Mouse (Mus musculus): ENCODE data around the gene Nnat.

Nnat gene

DNA sequence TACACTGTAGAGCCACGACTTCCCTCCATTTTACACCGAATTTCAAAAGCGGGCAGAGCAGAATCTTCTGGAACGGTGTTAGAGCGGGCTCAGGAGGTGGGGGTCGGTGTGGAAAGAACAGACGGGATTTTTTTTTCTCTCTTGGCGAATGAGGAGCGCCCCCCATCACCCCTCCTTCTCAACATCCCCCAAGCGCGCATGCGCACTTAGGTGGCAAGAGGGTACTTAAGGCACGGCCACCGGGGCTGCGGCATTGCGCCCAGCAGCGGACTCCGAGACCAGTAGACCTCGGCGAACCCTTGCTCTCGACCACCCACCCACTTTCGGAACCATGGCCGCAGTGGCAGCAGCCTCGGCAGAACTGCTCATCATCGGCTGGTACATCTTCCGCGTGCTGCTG is at the start of gene Nnat:
Nnat (plus strand) TSS at position 221 of the 400 bp plus-strand sequence.
- 57% methylated on average over 27 of the region's 27 CpGs for WGBS

DNA sequence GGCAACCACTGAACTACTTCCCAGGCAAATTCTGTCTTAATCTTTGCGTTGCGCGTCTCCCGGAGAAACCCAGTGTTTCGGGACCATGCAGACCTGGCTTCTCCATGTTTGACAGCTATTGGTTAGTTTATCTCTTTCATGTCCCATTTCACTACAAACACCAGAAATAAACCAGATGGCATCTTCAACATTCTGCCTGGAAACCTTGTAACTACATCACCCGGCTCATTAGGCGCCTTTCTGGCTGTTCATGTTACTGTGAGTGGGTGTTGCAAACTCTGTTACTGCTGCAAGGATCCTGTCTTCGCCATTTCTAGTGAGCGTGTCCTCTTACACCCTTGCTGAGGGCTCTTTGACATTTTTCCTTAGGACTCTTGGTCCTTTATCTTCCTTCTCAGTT is 47.0 kb upstream of the Nnat start:
- 63% methylated on average over 9 of the region's 9 CpGs for WGBS

DNA sequence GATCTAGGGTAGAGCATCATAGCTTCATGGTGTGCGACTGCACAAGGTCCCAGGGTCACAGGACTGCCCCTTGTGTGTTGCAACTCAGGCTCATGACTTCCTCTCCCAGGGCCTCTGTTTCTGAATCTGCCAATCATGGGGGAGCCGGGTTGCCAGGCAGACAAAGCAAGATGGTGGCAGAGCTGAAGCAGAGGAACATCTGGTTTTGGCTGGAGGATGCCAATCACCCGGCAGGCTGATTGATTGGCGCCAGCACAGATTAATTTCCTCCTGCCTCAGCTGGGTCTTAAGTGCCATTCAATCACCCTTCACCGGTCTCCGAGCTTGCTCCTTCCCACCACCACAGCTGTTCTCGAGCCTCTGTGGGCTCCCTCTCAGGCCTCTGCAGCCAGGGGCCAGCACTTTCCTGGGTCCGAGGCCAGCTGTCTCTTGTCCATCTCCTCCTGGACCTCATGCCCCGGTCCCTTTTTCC is 46.1 kb upstream of the Nnat start:
- 70% methylated on average over 9 of the region's 9 CpGs for WGBS

DNA sequence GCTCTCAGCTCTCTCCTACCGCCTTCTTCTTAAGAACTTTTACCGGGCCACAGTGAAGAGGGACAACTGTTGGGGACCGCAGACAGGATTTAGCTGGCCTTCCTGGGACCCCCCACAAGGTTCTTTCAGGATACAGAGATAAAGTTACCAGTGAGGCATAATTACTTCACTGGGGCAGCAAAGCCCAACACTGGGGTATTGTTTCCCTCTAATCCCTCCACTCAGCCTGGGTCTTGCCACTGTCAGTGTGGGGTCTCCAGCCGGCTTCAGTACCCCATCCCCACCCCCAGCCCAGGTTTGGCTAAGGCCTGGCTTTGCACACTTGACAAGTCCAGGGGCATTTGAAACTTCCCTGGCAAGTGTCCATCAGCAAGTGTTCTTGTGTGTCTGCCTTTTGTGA is 45.5 kb upstream of the Nnat start:
- 64% methylated on average over 4 of the region's 4 CpGs for WGBS

DNA sequence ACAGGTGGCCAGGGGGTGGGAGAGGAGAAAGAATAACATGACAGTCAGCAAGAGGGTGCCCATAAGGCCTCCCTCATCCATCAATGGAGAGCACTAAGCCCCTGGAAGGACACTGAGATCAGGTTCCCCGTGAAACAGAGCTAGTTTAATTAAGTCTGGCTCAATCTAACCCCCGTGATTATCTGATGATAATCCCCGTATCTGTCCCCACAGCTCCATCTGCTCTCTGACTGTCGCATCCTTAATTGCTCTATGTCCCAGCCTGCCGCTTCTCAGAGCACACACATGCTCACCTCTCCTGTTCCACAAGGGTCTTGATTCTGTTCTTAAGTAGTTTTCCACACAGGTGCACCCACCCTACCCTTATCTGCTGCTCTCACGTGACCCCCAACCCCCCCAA is 42.4 kb upstream of the Nnat start:
- WGBS = 71% methylated on average over 6 of the region's 6 CpGs

DNA sequence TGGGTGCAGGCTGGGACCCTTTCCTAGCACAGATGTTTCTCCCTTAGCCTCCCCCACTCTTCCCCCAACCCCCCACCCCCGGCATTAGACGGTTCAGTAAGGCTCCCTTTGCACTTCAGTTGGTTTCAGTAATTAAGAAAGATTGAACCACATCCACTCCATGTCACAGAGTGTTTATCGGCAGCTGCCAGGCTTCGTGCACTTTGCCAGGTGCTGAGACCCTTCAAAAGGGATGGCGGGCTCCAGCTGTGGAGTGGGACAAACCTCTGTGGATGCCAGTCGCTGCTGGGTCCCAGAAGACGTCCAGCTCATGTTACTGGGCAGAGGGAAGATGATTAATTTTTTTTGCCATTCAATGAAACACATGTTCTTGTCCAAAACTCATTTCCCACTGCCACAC is 41.4 kb upstream of the Nnat start:
- 64% methylated on average over 7 of the region's 7 CpGs for WGBS

DNA sequence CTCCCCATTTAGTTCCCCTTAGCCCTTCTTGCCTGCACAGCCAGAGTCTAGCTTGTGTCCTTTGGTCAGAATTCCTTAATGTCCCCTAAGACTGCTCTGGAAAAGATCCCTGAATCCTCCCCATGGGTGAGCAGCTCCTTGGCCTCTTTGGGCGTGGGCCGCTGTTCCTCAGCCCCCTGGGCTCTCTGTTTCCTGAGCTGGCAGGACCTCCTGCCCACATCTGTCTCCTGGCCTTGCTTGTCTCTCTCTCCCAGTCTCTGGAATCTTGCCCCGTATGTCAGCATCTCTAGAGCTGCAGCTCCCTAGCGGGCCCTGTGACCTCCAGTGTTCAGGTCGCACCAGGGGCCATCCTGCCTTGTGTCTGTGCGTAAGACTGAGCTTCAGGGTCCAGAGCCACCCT is 40.4 kb upstream of the Nnat start:
- 84% methylated on average over 6 of the region's 6 CpGs for WGBS

DNA sequence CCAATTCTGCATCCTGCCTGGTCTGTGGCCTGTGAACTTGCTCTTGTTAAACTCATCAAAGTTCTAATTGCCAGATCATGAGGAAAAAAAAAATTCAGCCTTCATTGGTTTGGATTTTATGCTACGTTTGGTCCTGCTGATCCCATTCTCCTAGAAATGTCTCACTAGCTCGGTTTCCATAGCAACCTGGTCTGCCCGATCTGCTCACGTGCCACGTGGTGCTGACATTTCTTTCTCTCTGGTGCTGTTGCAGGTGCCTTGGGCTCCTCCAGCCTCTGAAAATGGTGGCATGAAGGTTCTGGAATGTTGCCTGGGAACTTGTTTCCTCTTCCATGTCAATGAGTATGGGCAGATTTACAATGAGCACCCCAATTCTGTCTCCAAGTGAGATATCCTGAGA is 39.4 kb upstream of the Nnat start:
- 33% methylated on average over 5 of the region's 5 CpGs for WGBS

DNA sequence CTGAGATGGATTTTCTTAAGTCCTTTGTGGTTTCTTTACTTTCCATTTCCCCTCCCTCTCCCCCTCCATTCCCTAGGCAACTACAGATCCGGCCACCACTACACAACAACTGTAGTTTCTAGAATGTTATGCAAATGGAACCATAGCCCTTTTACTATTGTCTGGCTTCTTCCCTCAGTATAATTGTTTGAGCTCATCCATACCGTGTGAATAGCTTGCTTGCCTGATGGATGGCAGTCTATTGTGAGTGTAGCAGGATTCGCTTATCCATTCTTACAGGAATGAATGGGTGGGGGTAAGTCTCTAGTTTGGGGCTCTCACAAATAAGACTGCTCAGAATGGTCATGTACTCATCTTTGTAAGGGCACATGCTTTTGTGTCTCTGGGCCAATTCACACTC is 37.3 kb upstream of the Nnat start:
- WGBS = 59% methylated on average over 3 of the region's 3 CpGs

DNA sequence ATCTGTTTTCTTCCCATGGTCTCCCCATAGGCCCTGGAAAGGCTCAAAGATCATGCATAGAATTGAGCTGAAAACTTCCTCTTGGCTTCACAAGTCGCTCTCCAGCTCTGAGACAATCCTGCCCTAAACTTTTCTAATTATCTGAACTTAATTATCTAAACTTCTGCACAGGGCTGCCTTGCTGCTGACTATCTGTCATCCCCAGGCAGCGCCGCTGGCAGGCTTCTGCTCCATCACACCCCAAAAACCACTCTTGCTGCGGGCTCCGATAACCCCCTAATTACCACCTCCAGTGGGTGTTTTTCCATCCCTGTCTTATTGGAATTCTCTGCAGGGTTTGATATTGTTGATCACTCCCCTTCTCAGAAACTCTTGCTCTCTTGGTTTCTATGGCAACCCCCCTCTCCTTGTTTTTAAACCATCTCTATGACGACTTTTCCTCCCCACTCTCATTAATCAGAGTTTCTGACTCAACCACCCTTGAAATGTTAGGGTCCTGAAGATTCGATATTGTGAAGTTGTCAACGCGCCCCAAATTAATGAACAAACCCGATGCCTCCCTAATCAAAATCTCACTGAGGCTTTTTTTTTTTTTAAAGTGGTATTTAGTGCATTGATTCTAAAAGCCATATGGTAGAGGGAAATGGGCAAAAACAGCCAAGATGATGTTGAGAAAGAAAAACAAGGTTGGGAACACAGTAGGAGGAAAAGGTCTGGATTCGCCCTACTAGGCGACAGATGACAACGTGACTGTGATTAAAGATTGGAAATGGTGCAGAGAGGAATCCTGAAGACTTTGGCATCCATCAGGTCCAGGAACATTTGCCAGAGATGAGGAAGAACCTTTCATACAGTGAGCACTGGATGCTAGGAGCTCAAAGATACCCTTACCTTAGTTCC is 29.6 kb upstream of the Nnat start:
- WGBS = 35% methylated on average over 13 of the region's 13 CpGs

DNA sequence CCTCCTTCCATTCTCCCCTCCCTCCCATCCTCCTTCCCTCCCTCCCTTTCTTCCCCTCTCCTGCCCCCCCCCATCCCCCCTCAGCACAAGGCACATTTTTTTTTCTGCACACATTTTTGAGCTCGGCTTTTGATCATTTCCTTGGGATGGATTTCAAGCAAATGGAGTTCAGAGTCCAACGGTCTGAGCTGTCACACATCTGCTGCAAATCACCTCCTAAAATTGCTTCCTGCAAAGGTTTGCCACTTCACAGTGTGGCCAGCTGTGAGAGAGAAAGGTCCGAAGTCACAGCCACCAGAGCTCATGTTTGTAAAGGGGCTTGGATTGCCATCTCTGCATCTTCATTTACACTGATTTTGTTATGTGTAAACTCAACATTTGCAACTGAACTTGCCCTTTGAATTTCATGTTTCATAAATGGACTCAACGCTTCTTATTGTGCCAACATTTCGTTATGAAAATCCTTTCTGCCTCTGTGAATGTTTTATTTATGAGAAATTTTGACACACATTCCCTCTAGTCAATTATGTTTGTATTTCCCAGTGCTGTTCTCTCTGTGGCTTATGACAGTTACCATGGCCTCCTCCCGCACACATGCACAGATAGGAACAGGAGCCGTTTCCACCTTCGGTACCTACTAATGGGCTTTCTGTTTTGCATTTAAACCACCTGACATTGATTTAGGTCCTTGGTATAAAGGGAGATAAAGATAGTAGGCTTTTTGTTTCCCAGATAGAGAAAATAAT is 28.0 kb upstream of the Nnat start:
- WGBS = 63% methylated on average over 8 of the region's 8 CpGs

DNA sequence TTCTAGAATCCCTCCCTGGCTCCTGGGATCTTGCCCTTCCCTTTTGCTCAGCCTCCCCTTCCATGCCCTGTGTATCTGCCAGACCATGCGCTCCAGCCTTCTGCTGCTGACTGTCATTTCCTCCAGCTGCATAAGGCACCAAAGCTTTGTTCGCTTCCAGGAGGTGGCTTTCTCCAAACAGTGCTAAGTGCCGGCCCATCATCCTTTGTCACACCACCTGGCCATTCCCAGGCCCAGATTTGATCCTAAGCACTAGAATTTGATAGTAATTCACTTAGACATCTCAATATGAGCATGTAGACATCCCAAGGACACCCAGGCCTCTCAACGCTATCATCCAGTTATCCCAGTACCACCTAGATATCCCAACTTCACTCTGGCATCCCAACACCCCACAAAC is 25.7 kb upstream of the Nnat start:
- 84% methylated on average over 4 of the region's 4 CpGs for WGBS

DNA sequence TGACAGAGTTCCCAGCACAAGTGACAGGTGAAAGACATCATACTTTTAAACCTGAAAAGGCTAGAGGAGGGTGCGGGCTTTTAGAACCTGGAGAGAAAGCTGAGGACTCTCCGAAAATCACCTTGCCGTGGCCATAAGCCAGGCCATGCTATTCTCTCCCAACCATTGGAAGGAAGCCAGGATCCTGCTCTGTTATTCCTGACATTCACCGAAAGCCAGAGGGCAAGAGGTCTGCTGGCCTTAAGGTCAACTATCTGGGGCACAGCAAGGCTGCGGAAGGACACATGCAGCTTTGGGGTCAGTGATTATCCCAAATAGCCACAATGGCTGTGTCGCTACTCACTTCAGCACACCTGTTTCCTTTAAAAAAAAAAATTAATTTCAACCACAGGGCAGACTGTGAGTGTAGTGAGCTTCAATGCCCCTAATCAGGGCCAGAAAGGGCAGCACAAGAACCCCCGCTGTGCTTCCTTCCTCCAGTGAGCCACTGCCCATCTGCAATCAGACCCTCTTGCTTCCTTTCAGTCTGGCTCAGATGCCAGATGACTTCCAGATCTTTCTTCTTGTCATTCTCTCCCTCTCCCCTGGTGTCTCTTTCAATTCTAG is 23.3 kb upstream of the Nnat start:
- WGBS = 72% methylated on average over 7 of the region's 7 CpGs

DNA sequence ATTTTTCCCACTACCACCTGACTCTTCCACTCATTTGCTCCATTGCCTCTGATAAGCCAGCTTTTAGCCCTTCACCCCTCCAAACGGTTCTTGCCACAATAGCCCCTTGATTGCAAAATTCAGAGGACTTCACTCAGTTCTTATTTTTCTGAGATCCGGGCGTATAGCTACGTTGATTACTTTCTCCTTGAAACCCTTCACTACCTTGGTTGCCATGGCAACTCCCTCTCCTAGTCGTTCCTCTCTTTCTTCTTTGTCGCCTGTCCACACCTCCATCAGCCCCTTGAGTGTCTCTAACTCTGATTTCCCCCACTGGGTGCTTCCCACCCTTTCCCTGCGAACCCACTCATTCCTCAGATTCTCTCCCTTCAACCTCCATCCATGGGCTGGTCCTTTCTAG is 22.8 kb upstream of the Nnat start:
- WGBS = 17% methylated on average over 7 of the region's 7 CpGs

DNA sequence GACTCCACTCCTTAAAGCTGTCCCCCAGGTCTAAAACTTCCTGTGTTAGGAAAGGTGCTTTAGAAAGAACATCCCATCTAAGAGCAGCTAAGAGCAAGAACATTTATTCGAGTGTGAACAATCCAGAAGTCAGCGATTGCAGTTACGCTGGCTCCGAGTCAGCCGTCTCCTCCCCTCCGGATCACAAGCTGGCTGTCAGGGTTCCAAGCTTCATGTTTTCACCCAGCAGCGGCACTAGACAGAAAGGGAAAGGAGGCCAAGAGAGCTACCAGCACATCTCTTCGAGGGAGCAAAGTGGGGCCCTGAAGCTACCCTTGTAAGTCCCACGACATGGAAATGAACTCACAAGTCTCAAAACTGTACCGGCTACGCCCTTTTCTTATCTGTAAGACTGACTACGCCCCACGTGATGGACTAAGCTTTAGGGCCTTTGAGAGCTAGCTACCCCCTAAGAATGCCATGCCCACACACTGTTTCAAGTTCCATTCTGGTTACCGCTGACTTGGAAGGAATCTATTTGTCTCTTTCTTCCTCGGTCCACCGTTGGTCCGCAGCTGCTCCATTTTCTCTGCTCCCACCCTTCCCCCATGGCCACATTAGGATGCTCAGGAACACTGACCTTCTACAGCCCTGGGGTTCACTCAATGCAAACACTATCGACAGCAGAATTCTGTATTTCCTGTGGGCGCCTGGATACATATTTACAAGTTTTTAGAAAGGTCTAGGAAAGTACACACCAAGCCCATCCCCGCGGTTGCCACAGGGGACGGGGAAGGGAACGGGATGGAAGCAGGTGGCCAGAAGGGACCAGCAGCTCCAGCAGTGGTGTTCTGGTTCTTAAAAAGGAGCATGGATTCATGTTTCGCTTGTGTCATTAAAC is 19.6 kb upstream of the Nnat start:
- 33% methylated on average over 24 of the region's 24 CpGs for WGBS

DNA sequence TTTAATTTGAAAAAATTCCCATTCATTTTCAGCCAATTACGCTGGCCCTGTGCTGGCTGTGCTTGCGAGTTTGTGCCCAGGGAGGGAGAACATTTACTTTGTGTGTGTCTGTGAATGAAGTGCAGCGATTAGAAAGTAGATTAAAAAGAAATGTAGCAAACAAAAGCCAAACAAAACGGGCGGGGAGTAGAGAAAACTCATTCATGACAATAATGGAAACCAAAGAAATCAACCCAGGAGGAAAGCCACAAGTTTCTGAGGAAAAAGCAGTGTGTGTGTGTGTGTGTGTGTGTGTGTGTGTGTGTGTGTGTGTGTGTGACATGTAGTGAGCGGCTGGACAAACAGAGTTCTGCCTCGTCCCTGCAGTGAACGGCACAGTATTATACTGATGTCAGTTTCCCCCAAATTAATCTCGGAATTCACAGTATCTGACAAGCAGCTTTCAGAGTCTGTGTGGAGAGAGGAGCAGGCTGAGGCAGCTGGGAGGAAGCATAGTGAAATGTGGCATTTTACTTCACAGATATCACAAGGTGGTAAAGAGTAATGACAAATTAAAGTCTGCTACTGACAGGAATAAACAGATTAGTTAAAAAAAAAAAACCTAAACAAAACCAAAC is 18.8 kb upstream of the Nnat start:
- 59% methylated on average over 9 of the region's 9 CpGs for WGBS

DNA sequence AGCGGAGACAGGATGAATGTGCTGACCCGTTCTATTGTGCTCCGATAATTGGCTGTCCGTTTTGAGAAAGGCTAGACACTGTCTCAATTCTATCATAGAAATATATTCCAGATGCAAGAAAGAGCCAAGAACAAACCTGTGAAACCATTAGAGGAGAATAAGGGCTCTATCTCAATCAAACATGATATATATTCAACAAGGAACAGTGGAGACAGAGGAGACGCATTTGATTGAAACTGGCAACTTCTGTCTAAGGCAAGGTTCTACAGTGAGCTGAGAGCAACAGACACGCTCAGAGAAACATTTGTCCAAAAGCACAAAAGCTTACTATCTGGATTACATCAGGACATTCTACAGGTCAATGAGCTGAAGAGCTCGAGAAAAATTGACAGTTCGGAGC is 18.2 kb upstream of the Nnat start:
- WGBS = 74% methylated on average over 8 of the region's 8 CpGs

DNA sequence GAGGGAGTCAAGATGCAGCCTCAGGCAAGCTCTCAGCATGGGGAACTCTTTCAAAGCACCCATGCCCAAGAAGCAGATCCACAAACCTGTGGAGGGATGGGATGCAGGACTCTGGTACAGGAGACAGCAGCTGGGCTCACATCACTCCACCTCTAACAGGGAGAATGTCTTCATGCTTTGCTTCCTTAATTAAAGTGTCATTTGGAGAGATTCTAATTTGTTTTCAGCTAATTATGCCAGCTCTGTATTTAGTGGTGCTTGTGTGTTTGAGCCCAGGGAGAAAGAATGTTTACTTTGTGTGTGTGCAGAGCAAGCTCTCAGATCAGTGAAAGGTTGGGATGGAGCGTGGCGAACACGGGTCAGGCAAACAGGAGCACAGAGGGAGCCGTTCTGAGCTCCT is 17.5 kb upstream of the Nnat start:
- 67% methylated on average over 4 of the region's 4 CpGs for WGBS

DNA sequence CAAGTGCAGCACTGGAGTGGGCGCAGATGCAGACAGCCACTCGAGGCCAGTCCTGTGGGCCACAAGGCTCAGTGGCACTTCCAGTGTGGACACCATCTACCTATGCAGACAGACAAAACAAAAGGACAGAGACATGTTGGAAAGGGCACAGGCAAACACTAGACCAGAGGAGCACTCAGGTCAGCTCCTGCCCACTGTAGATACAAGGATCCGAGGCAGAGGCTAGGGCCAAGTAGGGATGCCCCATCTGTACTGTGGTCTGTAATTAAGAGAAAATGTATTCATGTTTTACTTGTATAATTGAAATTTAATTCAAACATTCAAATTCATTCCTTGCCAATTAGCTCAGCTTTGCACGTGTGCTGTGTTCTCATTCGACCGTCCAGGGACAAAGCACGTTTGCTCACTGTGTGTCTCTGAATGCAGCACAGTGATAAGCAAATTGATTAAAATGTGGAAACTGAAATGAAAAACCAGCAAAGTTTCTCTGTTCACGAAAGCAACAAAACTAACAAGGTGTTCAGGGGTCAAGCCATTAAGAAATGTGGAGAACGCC is 15.5 kb upstream of the Nnat start:
- WGBS = 90% methylated on average over 9 of the region's 9 CpGs

DNA sequence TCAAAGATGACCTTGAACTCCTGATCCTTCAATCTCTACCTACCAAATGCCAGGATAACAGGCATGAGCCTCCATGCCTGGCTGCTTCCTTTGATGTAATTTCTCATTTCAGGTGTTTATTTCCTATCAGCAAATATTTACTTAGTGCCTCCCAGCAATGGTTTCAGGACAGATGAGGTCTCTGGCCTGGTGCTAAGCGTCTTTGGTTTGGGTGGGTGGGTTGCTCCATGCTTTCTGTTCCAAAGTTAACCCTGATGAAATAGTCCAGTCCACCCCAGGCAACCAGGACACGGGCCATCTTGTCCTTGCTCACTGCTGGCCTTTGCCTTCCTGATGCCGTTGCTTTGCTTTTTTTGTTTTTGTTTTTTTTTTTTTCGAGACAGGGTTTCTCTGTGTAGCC is 9.6 kb upstream of the Nnat start:
- 84% methylated on average over 4 of the region's 4 CpGs for WGBS
